Mouse (Mus musculus) embryo, embryonic 10 days (tissue): ENCODE data around the gene E430018J23Rik.
"Not testable (repeated sequence)": the region's sequence is repeated elsewhere in the genome, so short reads cannot be mapped to it uniquely, and the experiment has no call there.

Source experiments
- DNase-seq: peaks from one replicate; pipeline ENCODE4 v3.0.0-alpha.2; 2015; ENCODE audit warnings: low spot score

The E430018J23Rik gene

DNA sequence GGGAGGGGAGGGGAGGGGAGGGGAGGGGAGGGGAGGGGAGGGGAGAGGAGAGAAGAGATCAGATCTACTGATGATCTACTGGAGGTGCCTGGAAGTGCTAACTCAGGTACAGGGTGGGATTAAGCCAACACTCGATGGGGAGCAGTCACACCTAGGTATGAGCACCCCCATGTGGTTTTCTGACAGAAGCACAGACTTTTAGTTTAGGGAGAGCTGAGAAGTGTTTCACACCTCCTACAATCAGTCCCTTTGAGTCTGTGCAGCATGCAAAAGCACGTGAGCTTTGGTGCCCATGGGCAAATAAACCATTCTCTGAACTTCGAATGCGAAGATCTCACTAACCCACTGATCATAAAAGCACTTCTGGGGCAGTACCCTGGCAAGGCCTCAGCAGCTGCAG, 51.1 kb downstream of the E430018J23Rik start:
- DNase-seq: no peak

DNA sequence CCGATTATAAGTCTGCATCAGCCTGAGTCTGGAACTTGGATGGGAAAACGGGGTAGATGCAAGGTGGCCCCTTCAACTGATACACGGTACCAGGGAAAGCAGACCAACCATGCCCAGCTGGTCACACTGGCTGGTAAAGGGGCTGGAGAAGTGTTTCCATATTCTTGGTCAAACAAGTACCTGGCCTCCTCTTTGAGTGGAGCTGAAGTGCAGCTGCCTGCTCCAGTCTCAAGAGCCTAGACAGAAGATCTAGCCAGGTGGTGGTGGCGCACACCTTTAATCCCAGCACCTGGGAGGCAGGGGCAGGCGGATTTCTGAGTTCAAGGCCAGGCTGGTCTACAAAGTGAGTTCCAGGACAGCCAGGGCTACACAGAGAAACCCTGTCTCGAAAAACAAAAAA, 51.6 kb downstream of the E430018J23Rik start:
- not testable (repeated sequence) for DNase-seq

DNA sequence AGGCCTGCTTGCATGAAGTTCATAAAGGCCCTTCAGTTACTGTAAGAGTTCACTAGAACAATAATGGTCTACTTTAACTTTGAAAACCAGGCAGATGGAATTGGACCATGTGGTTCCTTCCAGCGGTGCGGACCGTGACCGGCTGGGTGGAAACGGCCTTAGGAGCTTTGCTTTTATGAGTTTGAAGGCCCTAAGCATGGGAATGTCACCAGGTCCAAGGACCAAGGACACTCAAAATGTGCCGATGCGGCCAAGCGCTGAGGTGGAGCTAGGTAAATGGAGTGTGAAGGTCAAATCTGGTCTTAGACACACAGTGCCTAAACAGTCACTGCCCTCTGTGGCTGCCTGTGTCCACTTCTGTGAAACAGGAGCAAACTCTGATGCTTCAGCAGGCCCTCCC, 52.1 kb downstream of the E430018J23Rik start:
- DNase-seq: no peak
